Mouse (Mus musculus) forebrain, embryonic 15.5 days (tissue): ENCODE data around the gene Nol3. TPM values are rescaled to one million over a fixed set of nuclear protein-coding genes. Genes with fewer than 3 reads are reported as not detected.
"Not testable (repeated sequence)": the region's sequence is repeated elsewhere in the genome, so short reads cannot be mapped to it uniquely, and the experiment has no call there.

ENCODE experiments used
- ATAC-seq: fragments of 200-750 bp; cut with Nextera tagmentation; replicated peaks from 2 replicates; pipeline ENCODE4 v1.8.0; 2017; ENCODE audit warnings: mild to moderate bottlenecking, moderate TSS enrichment, moderate library complexity
- H3K27ac ChIP-seq: fragments of 300-500 bp; sonication (generic); replicated peaks from 2 replicates; pipeline ENCODE4 v1.5.1; 2015; ENCODE audit warnings: mild to moderate bottlenecking, inconsistent platforms
- H3K27me3 ChIP-seq: fragments of 300-500 bp; sonication (generic); 2 replicates; pipeline ENCODE4 v1.6.1; 2015; ENCODE audit warnings: inconsistent platforms
- H3K36me3 ChIP-seq: fragments of 300-500 bp; sonication (generic); 2 replicates; pipeline ENCODE4 v1.6.1; 2015; ENCODE audit warnings: mild to moderate bottlenecking, inconsistent platforms
- H3K4me1 ChIP-seq: fragments of 300-500 bp; sonication (generic); 2 replicates; pipeline ENCODE4 v1.6.1; 2015; ENCODE audit warnings: inconsistent platforms
- H3K4me2 ChIP-seq: fragments of 300-500 bp; sonication (generic); replicated peaks from 2 replicates; pipeline ENCODE4 v1.6.1; 2015; ENCODE audit warnings: mild to moderate bottlenecking, inconsistent platforms
- H3K4me3 ChIP-seq: fragments of 300-500 bp; sonication (generic); 2 replicates; pipeline ENCODE4 v1.5.1; 2015; ENCODE audit warnings: mild to moderate bottlenecking, inconsistent platforms
- H3K9ac ChIP-seq: fragments of 300-500 bp; sonication (generic); replicated peaks from 2 replicates; pipeline ENCODE4 v1.6.1; 2015; ENCODE audit warnings: mild to moderate bottlenecking, inconsistent platforms
- H3K9me3 ChIP-seq: fragments of 300-500 bp; sonication (generic); 2 replicates; pipeline ENCODE4 v1.6.1; 2016; ENCODE audit warnings: inconsistent platforms
- WGBS: fragments of 180-500 bp; shearing (Covaris S2); methylation state at CpG from one replicate; pipeline ENCODE4 v1.1.7; 2015; ENCODE audit warnings: mixed read lengths; 5-methylcytosine and 5-hydroxymethylcytosine counted together
- polyA plus RNA-seq: library from polyadenylated mRNA; unstranded; fragments of >200 nt; fragmentation: Nextera tagmentation; extraction: Ambion mirVana; gene quantifications from 2 replicates; pipeline ENCODE4 v1.2.1, GENCODE M21; 2015

Nol3 gene
- polyA plus RNA-seq, 1 experiment from 2014 or later: 2.0 TPM

DNA sequence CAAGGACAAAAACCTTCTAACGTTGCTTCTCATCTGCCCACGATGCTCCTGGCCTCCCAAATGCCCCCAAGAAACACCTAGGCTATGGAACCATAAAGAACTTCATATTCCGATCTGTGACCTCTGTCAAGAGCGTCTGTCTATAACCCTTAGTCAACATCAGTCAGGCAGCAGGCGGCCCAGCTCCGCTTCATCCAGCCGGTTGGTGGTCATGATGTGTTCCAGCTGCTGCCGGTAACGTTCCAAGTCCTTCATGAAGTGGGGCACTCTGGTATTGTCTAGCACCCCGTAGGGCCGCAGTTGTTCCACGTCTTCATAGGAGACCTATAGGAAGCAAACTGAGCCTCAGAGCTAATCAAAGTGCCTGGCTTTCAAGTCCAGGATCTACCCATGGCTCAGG lies 5.9 kb downstream of the Nol3 start:
- WGBS: 90% methylated on average over 12 of the region's 12 CpGs
- H3K36me3 ChIP-seq: peaks cover 38% of the 10 kb centered on the region

DNA sequence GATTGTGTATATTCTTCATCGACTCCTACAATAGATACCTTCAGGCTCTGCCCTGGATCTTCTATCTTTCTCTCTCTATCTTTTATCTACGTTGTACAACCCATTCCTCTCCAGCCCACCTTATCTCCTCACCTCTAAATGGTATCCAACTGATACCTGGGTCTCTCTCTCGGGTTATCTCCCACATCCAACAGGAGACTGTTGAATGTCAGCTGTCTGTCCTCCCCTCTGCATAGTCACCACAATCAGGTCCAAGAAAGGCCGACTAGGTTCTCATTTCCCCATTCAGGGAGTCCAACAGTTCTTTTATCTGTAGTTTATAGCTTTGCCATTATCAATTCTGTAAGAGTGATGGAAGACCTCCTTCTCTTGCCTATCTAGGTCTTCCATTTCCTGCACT lies 6.3 kb downstream of the Nol3 start:
- 89% methylated on average over 4 of the region's 4 CpGs for WGBS
- peaks cover 38% of the 10 kb centered on the region for H3K36me3 ChIP-seq

More for the DNA sequence above, 5.9 kb downstream of the Nol3 start:
- Histone ChIP-seq H3K4me1 (peaks cover 27% of the 10 kb centered on the region), H3K27ac (no peak overlapping the region), H3K9me3 (no peaks in the 10 kb centered on the region), H3K27me3 (peaks cover 21% of the 10 kb centered on the region), H3K9ac (no peak overlapping the region), H3K4me2 (no peak overlapping the region), H3K4me3 (no peak overlapping the region)
- no peak for ATAC-seq

DNA sequence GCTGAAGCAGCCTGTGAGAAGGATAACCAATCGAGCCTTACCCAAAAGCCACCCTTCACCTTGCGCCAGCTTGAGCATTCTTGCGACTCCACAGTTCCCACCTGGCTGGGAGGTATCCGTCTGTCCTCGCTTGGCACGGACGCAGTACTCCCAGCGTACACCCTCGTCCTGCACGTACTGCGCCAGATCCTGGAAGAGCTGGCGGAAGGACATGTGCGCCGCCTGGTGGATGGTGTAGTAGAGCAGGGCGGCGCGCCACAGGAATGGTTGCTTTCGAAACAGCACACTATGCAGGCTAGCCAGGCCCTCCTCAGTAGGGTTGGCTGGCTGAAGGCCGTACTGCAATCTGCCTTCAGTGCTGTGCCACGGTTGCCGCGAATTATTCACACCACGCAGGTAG lies 7.1 kb downstream of the Nol3 start:
- Histone ChIP-seq H3K4me1 (peaks cover 39% of the 10 kb centered on the region), H3K9me3 (no peaks in the 10 kb centered on the region), H3K4me2 (no peak overlapping the region), H3K36me3 (peaks cover 38% of the 10 kb centered on the region), H3K4me3 (no peak overlapping the region), H3K27ac (no peak overlapping the region), H3K9ac (no peak overlapping the region), H3K27me3 (peaks cover 9% of the 10 kb centered on the region)
- no peak; the same call in 1 of the 2 replicates for ATAC-seq
- 27% methylated on average over 23 of the region's 23 CpGs for WGBS

More for the DNA sequence above, 6.3 kb downstream of the Nol3 start:
- Histone ChIP-seq H3K27me3 (peaks cover 17% of the 10 kb centered on the region), H3K4me1 (peaks cover 31% of the 10 kb centered on the region), H3K9me3 (no peaks in the 10 kb centered on the region), H3K27ac (no peak overlapping the region), H3K4me3 (no peak overlapping the region), H3K4me2 (no peak overlapping the region), H3K9ac (no peak overlapping the region)
- ATAC-seq: no peak

DNA sequence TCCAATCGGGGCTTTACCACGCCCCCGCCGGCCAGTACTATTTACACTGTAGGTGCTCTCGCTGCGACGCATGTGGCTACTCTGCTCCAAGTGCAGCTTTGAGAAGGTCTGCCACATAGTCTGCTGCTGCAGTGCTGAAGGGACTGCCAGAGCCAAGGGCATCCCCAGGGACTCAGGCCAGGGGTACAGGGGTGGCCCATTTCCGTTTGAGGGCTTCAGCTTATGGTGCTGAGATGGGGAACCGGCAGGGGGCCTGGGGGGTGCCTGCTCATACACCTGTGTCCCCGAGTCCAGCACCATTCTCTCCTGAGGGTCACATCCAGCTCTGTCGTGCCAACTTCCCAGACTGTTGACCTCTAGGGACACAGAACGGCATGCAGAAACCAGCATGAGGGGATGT lies 9.6 kb downstream of the Nol3 start:
- ATAC-seq: no peak
- Histone ChIP-seq H3K9ac (no peak overlapping the region), H3K36me3 (peaks cover 32% of the 10 kb centered on the region), H3K27ac (no peak overlapping the region), H3K4me1 (peaks cover 47% of the 10 kb centered on the region), H3K9me3 (no peaks in the 10 kb centered on the region), H3K4me3 (no peak overlapping the region), H3K27me3 (no peaks in the 10 kb centered on the region), H3K4me2 (no peak overlapping the region)
- WGBS: 48% methylated on average over 12 of the region's 12 CpGs

DNA sequence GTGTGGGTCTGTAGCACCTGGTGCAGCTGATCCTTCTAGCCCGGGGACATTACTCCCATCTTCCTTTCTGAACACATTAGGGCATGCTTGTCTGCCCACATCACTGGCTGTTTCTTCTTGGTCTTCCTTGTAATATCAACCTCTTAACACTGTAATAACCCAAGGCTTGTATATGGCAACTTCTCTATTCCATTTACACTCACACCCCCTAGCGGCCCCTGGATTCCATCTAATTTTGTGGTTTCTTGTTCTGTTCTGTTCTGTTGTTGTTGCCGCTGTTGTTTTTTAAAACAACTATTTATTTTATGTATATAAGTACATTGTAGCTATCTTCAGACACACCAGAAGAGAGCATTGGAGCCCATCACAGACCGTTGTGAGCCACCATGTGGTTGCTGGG lies 11.0 kb downstream of the Nol3 start:
- H3K27ac ChIP-seq: no peak overlapping the region
- 0 out of 2 replicates have a peak overlapping the region, but pooled peaks have one; percentile 10 for H3K9ac ChIP-seq
- H3K27me3 ChIP-seq: 0 out of 2 replicates have a peak, but pooled peaks cover 4% of the 10 kb centered on the region
- no peak overlapping the region for H3K4me3 ChIP-seq
- peaks cover 23% of the 10 kb centered on the region for H3K36me3 ChIP-seq
- peaks cover 54% of the 10 kb centered on the region for H3K4me1 ChIP-seq
- no peak for ATAC-seq
- peak overlapping the region; percentile 86 for H3K4me2 ChIP-seq
- WGBS: 91% methylated on average over 4 of the region's 4 CpGs
- H3K9me3 ChIP-seq: no peaks in the 10 kb centered on the region

DNA sequence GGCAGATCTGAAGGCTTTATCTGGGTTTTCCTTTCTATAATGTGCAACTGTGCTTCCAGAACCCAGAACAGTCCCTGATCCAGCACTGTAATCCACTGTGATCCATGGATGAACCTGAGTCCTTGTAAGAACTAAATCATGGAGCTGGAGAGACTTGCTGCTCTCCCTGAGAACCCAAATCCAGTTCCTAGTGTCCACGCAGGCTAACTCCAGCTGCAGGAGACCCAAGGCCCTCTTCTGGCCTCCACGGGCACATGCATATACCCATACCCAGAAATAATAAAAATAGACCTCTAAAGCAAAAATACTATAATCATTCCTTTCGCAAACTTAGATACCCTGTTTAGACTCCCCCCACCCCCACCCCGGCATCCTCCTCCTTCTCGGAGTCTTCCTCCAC lies 12.3 kb downstream of the Nol3 start:
- H3K9me3 ChIP-seq: no peaks in the 10 kb centered on the region
- no peak for ATAC-seq
- peak overlapping the region; percentile 56 for H3K4me3 ChIP-seq
- H3K27me3 ChIP-seq: 0 out of 2 replicates have a peak, but pooled peaks cover 4% of the 10 kb centered on the region
- 83% methylated on average over 5 of the region's 5 CpGs for WGBS
- peaks cover 54% of the 10 kb centered on the region for H3K4me1 ChIP-seq
- H3K9ac ChIP-seq: peak overlapping the region; percentile 65; the same call in 1 of the 2 replicates
- peak overlapping the region; percentile 86 for H3K4me2 ChIP-seq
- peak overlapping the region; percentile 93 for H3K27ac ChIP-seq
- peaks cover 10% of the 10 kb centered on the region for H3K36me3 ChIP-seq

DNA sequence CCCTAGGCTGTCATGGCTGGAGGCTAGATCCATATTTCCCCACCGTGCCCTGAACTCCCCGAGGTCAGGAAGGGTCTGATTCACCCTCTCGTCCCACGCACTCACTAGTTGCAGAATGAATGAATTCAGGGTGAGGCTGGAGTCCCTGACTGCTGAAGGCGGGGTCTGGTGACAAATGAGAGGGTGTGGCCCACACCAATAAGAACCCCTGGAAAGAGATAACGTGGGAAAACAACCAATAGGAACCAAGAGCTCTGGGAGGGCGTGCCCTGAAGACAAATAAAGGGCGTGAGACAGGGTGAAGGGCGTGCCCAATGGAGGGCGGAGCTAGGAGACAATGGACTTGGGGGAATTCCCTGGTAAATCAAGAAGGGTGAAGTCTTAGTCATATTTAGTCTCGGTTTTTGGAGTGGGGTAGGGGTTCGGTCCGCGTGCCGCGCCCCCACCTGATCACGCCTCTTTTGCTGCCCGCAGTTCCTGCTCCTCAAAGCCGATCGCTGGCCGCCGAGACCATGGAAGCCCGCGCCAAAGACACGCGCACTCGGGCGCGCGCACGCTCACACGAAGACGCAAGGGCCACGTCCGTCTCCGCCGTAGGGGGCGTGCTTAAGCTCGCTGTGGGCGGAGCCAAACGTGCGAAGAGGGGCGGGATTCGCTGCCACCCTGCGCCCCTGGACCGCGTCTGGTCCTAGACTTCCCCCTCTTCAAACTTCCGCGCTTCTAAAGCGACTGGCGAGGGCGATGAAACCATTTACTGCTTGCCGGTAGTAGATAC lies 13.2 kb downstream of the Nol3 start:
- under 1% methylated on average over 53 of the region's 53 CpGs for WGBS
- Histone ChIP-seq H3K4me2 (peak overlapping the region; percentile 86), H3K27ac (peak overlapping the region; percentile 93), H3K9me3 (no peaks in the 10 kb centered on the region), H3K27me3 (0 out of 2 replicates have a peak, but pooled peaks cover 4% of the 10 kb centered on the region), H3K9ac (peak overlapping the region; percentile 65), H3K36me3 (peaks cover 10% of the 10 kb centered on the region), H3K4me1 (peaks cover 54% of the 10 kb centered on the region), H3K4me3 (peak overlapping the region; percentile 56)
- peak; percentile 91 for ATAC-seq

DNA sequence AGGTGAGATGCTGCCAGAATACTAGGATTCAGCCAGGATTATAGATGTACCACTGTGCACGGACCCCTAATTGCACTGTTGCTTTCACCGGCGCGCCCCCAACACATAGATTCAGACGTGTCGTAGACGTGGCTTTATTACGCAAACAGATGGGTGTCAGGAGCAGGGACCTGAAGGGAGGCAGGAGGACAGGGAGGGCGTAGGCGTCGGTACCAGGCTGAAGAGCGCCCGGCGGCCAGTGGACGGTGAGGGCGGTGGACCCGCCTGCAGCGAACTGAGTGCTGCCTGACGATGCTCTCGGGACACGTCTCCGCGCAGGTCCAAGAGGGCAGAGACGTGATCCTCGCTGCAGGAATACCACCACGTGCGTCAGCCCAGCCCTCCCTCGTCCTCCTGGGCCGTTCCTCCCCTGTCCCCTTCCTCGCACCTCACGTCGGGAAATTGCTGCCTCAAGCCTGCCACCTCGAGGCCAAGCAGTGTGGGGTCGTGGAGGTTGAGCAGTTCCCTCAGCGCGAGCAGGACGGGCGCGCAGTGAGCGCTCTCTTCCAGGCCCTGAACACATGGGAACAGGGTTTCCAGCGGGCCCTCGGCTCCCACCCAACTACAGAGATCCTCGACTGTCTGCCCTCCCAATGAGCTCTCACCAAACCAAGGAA lies 14.0 kb downstream of the Nol3 start, which contains the start of gene 4931428F04Rik:
4931428F04Rik (minus strand) TSS at position 60 of the 656 bp plus-strand sequence.
- ATAC-seq: peak; percentile 39
- WGBS: 1% methylated on average over 43 of the region's 43 CpGs
- Histone ChIP-seq H3K4me2 (peak within 1 kb of the TSS; percentile 86), H3K9ac (peak within 1 kb of the TSS; percentile 65), H3K36me3 (peaks cover 5% of the 10 kb centered on the region), H3K4me3 (peak within 1 kb of the TSS; percentile 56), H3K4me1 (peaks cover 54% of the 10 kb centered on the region), H3K9me3 (no peaks in the 10 kb centered on the region), H3K27ac (peak within 1 kb of the TSS; percentile 93), H3K27me3 (0 out of 2 replicates have a peak, but pooled peaks cover 4% of the 10 kb centered on the region)

DNA sequence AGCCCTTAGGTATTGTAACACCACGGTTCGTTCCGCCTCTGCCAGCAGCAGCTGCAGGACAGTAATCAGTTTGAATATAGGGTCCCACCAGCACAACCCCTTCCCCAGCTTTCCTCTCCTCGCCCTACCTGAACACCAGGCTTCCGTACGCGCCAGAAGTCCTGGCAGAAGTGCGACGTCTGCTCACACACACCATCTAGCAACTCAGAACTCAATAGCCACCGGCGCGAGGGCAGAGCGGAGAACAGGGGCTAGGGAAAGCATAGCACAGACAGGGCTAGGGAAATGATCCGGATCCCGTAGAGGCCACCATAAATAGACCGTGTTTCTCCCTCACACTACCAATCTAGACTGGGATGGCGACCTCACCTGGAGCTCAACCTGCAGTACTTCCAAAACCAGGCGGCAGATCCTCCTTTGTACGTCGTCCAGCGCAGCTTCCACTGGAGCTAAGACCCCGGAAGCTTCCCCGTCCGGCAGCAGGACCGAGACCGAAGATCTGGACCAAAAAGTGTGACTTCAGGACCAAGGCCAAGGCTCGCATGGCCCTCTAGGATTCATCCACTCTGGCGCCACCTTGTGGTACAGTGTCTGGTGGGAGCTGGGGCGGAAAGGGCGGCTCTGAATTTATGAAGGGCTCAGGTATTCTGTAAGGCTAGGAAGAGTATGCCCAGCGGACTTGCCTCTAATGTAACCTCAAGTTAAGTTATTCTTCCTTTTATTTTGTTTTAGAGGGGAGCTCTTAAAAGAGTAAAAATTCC lies 14.8 kb downstream of the Nol3 start:
- Histone ChIP-seq H3K27ac (no peak overlapping the region), H3K4me1 (peaks cover 46% of the 10 kb centered on the region), H3K4me3 (peak overlapping the region; percentile 56), H3K27me3 (0 out of 2 replicates have a peak, but pooled peaks cover 4% of the 10 kb centered on the region), H3K4me2 (peak overlapping the region; percentile 86), H3K36me3 (no peaks in the 10 kb centered on the region), H3K9ac (peak overlapping the region; percentile 65), H3K9me3 (no peaks in the 10 kb centered on the region)
- no peak for ATAC-seq
- WGBS: 4% methylated on average over 31 of the region's 31 CpGs

DNA sequence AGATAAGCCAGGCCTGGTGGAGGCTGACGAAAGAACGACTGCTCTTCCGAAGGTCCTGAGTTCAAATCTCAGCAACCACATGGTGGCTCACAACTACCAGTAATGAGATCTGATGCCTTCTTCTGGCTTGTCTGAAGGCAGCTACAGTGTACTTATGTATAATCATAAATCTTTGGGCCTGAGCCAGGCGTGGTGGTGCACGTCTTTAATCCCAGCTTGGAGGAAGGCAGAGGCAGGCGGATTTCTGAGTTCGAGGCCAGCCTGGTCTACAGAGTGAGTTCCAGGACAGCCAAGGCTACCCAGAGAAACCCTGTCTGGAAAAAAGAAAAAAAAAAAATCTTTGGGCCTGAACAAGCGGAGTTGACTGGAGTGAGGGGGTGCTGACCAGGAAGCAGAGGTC lies 15.4 kb downstream of the Nol3 start:
- not testable (repeated sequence) for H3K4me3 ChIP-seq, H3K9ac ChIP-seq, ATAC-seq, H3K27ac ChIP-seq, H3K27me3 ChIP-seq, H3K9me3 ChIP-seq, H3K36me3 ChIP-seq, H3K4me2 ChIP-seq
- 84% methylated on average over 8 of the region's 8 CpGs for WGBS
- H3K4me1 ChIP-seq: peaks cover 40% of the 10 kb centered on the region

DNA sequence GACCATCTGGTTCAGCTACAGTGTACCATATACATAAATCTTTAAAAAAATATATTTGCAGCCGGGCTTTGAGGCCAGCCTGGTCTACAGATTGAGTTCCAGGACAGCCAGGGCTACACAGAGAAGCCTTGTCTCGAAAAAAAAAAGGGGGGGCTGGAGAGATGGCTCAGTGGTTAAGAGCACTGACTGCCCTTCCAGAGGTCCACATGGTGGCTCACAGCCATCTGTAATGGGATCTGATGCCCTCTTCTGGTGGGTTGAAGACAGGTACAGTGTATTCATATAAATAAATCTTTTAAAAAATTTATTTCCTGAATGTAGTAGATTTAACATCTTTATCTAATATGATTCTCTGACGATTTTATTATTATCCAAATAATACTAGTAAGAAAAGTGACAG lies 15.9 kb downstream of the Nol3 start:
- not testable (repeated sequence) for H3K4me3 ChIP-seq, H3K27ac ChIP-seq, H3K27me3 ChIP-seq, ATAC-seq, H3K36me3 ChIP-seq, H3K4me2 ChIP-seq, H3K9ac ChIP-seq, H3K9me3 ChIP-seq
- 74% methylated on average over 3 of the region's 3 CpGs for WGBS
- H3K4me1 ChIP-seq: peaks cover 38% of the 10 kb centered on the region
